Mouse (Mus musculus) left cerebral cortex, postnatal 10 days (tissue): ENCODE measurements around the gene Cd28. TPM values are rescaled to one million over a fixed set of nuclear protein-coding genes. Genes with fewer than 3 reads are reported as not detected.

Experiments
- DNase-seq, 2 experiments: peaks; one replicate each; pipeline ENCODE4 v3.0.0; 2021 to 2022; ENCODE audit warnings: low spot score in 2 of 2, mixed read lengths in 1 of 2; ENCODE audit errors: extremely low spot score in 1 of 2
- intact Hi-C: fragments of 180-260 bp; cut with DNase I; formaldehyde crosslinking; loops from one replicate; pipeline ENCODE4 v1.15.1; 2025
- total RNA-seq, 2 experiments: library from RNA; stranded (reverse); gene quantifications; 2 replicates each; pipeline ENCODE4 v1.2.3; 2021

Cd28 gene
- total RNA-seq, 2 experiments from 2014 or later = 0.21 to 0.77 TPM

DNA sequence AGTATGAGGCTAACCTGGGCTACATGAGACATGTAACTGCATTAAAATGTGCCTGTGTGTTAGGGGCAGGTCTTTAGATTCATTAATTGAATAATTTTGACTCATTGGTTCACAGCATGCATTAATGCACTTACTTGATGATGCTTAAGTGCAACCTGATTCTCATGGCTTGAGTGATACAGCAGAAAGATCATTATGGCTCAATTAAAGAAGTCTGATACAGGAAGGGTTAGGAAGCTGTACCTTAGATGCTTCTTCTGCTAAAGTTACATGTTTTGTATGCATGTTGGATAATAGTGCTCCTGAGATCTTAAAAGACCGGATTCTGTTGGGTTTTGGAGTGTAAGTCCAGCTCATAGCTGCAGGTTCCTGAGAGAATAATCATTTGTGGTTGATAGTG, 31.7 kb downstream of the Cd28 start:
- no peak for DNase-seq
- intact Hi-C loops = no loop called here

GRCm38 (mm10) chr1:60748936-60749335, 32.3 kb downstream of the Cd28 start:
- intact Hi-C loops = no loop called here

GRCm38 (mm10) chr1:60749346-60749840, 32.8 kb downstream of the Cd28 start:
- DNase-seq = no peak
- intact Hi-C loops = no loop called here

More at GRCm38 (mm10) chr1:60748936-60749335, 32.3 kb downstream of the Cd28 start:
- no peak for DNase-seq

DNA sequence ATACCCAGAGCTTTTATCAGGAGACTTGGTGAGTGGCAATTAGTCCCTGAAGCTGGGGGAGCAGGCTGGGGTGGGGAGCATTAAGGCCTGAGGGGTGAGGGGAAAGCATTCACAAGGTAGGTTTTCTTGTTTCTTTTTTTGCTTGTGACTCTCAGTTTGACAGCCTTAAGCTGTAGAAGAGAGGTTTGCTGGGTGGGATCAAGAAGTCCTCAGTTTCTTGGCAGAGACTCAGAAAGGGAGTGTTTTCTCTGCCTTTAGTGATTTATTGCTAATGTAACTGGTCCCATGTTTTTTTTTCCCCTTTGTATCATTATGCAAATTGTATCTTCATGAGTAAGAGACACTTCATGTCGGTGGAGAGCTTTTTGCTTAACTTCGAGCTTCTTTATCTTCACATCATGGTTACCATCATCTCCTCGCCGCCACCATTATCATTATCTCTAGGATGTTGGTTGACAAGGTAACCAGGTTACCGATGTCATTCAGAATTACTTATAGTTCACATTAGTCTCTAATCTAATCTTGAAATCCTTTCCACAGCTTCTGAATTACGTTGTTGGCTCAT, 33.7 kb downstream of the Cd28 start:
- intact Hi-C loops = no loop called here

GRCm38 (mm10) chr1:60751011-60751410, 34.4 kb downstream of the Cd28 start:
- DNase-seq = no peak
- intact Hi-C loops = no loop called here

More for the DNA sequence above, 33.7 kb downstream of the Cd28 start:
- DNase-seq = no peak

DNA sequence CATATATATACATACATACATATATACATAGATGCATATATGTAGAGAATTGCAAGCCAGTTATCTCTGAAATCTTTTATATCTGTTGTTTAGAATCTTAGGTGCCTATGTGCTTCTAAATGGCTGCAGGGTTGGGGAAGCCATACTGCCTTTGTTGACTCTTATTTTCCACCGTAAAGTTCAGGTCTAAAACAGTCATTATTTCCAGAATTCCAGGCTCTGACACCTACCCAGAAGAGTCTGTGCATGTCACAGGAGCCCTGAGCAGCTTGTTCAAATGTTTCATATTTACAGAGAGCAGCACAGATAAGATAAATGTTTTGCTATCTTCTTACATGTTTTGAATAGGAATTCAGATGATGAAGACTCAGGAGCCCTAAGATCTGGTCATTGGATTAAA, 36.4 kb downstream of the Cd28 start:
- intact Hi-C loops = no loop called here
- DNase-seq = no peak

DNA sequence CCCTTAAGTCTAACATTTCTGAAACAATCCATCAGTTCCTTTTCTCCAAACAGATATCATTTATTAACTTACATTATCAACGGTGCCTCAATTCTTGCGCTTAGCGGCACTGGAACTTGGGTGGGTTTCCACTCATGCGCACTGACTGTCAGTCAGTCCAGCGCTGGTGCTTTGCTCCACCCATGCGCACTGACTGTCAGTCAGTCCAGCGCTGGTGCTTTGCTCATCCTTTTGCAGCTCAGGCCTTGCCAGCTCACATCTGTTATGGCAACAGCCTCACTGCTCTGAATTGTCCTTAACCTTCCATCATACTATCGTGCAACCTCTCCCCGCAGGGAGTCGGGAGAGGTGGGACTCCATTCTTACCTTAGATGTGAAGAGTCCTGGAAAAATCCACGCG, 37.4 kb downstream of the Cd28 start:
- intact Hi-C loops = no loop called here
- DNase-seq = no peak

GRCm38 (mm10) chr1:60755391-60756243, 39.0 kb downstream of the Cd28 start:
- intact Hi-C loops = no loop called here

GRCm38 (mm10) chr1:60757631-60758030, 41.0 kb downstream of the Cd28 start:
- DNase-seq = no peak
- intact Hi-C loops = no loop called here

More at GRCm38 (mm10) chr1:60755391-60756243, 39.0 kb downstream of the Cd28 start:
- DNase-seq = no peak

- no peak for DNase-seq
- intact Hi-C loops = no loop called here
Observed at GRCm38 (mm10) chr1:60758226-60758625, 41.6 kb downstream of the Cd28 start.

DNA sequence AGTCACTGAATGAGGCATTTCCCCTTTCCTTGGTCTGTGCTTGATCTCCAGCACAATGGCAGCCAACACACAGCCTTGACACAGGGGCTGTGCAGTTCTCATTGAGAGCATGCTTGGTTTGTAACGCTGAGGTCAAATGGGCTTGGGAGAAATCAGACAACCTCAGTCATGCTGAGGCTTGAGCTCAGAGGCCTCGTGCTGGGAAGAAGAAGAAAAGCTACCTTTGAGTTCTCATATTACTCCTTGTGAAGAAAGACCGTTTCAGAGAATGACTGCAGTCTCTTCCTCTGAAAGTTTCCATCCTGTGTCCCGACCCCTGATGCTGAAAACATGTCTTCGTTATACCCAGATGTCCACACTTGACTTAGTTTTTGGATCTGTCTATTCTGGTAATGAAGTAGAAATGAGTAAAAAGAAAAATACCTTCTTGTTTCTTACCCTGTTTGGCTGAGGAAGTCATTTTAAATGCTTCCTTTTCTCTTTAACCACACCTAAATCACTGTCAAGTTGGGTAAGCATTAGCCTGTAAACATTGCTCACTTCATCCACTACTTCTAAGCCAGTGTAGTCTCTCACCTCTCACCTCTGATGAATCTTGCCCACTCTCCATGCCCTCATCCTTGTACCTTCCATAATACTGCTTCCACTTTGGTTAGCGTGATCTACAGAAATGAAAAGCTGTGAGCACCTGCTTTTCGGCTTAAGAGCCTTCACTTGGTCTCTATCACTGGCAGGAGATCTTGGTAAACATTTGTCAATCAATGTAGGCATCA, 43.1 kb downstream of the Cd28 start:
- DNase-seq = no peak
- intact Hi-C loops = no loop called here

GRCm38 (mm10) chr1:60760475-60760874, 43.9 kb downstream of the Cd28 start:
- no peak for DNase-seq
- intact Hi-C loops = no loop called here

DNA sequence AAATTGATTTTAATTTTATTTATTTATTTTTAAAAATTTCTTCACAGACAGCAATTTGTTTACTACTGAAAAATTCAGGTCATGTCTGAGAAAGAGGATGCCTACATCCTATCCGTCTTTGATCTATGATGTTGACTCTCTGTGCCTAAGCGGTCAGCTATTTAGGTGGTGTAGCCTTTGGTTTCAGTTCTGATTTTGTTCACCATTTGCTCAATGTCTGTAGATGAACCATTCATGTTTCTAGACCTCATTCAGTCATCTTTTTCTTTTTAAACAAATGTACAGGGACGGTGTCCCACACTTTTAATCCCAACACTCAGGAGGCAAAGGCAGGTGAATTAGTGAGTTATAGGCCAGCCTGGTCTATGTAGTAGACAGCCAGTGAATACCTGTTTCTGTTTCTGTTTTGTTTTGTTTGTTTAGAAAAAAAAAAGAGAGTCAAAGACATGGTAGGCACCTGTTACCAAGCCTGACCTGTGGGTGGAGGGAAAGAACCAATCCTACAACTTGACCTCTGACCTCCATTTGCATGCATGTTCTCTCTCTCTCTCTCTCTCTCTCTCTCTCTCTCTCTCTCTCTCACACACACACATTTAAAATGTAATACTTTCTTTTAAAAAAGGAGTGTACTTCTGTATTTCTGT, 45.0 kb downstream of the Cd28 start:
- intact Hi-C loops = no loop called here
- DNase-seq = no peak

DNA sequence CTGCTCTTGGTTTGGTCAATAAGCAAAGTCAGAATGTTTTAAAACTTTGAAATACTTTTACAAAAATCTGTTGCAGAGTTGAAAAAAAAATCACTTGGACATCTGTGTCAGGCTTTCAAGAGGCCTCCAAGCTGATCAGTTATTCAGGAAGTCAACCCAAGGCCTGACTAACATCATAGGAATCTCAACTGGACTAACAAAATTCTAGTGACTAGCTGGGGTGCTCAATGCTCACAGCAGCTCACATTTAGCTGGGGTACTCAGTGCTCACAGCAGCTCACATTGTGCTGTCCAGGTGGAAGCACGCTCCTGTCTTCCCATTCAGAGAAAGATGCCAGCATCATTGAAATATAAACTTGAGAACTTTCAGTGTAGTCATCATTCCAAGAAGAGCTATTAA, 45.9 kb downstream of the Cd28 start:
- no peak for DNase-seq
- intact Hi-C loops = no loop called here

DNA sequence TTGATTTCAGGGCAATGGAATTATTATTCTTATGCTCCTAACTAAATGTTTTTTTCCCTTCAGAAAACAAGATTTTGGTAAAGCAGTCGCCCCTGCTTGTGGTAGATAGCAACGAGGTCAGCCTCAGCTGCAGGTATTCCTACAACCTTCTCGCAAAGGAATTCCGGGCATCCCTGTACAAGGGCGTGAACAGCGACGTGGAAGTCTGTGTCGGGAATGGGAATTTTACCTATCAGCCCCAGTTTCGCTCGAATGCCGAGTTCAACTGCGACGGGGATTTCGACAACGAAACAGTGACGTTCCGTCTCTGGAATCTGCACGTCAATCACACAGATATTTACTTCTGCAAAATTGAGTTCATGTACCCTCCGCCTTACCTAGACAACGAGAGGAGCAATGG, 46.3 kb downstream of the Cd28 start:
- intact Hi-C loops = no loop called here
- no peak for DNase-seq

DNA sequence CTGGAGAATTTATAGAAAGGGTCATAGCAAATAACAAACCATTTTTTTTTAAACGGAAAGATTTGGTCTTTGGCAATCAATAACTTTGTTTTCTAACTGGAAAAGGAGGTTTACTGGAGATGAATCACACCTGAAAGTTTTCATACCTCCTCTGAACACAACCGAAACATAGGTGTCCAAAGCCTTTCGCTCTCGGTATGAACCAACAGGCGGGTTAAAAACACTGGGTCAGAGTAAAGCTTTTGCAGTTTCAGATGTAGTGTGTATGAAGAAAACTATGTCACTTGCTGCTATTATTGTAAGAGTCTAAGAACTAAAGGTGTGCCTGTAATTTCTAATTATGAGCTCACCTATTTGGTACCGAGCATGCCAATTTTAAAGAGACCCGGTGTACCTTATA, 55.2 kb downstream of the Cd28 start:
- intact Hi-C loops = no loop called here
- DNase-seq = no peak

- intact Hi-C loops = no loop called here
- DNase-seq = no peak
Observed at GRCm38 (mm10) chr1:60773231-60773630, 56.6 kb downstream of the Cd28 start.

GRCm38 (mm10) chr1:60776166-60776565, 59.6 kb downstream of the Cd28 start:
- intact Hi-C loops = no loop called here

GRCm38 (mm10) chr1:60776906-60777305, 60.3 kb downstream of the Cd28 start:
- intact Hi-C loops = no loop called here
- no peak for DNase-seq

More at GRCm38 (mm10) chr1:60776166-60776565, 59.6 kb downstream of the Cd28 start:
- DNase-seq = no peak
